Mouse (Mus musculus): ENCODE results near the gene Nadsyn1. TPM values are rescaled to one million over a fixed set of nuclear protein-coding genes. Genes with fewer than 3 reads are reported as not detected.

Nadsyn1 gene
- polyA plus RNA-seq, 1 experiment from 2014 or later, result 8.3 TPM

- Histone ChIP-seq H3K4me1 (no peaks in the 10 kb centered on the region), H3K27ac (replicated peaks) (no peak overlapping the region)
- 73% methylated on average over 6 of the region's 6 CpGs for WGBS
Observed at GRCm38 (mm10) chr7:143768267-143768666, 54.4 kb downstream of the Nadsyn1 start.

GRCm38 (mm10) chr7:143766893-143767292 lies 55.8 kb downstream of the Nadsyn1 start, which contains the start of gene Mrgprg:
TSS of gene Mrgprg (minus strand) at chr7:143766993.
- no peaks in the 10 kb centered on the region for H3K9me3 ChIP-seq (replicated peaks)
- H3K9ac ChIP-seq, result no peak within 1 kb of the TSS
- H3K27ac ChIP-seq (replicated peaks), result no peak within 1 kb of the TSS
- H3K4me3 ChIP-seq (replicated peaks), result no peak within 1 kb of the TSS
- H3K4me2 ChIP-seq (replicated peaks), result no peak within 1 kb of the TSS
- ATAC-seq (ENCODE audit: insufficient number of reproducible peaks, low FRiP score, low TSS enrichment, low read depth), result no peak
- peaks cover 27% of the 10 kb centered on the region for H3K27me3 ChIP-seq
- WGBS, result 37% methylated on average over 6 of the region's 6 CpGs
- no peaks in the 10 kb centered on the region for H3K4me1 ChIP-seq
- H3K36me3 ChIP-seq, result no peaks in the 10 kb centered on the region

More at GRCm38 (mm10) chr7:143768267-143768666, 54.4 kb downstream of the Nadsyn1 start:
- peaks cover 27% of the 10 kb centered on the region for H3K27me3 ChIP-seq
- ATAC-seq (ENCODE audit: insufficient number of reproducible peaks, low FRiP score, low TSS enrichment, low read depth), result no peak
- H3K9me3 ChIP-seq (replicated peaks), result no peaks in the 10 kb centered on the region
- no peak overlapping the region for H3K4me2 ChIP-seq (replicated peaks)
- H3K4me3 ChIP-seq (replicated peaks), result no peak overlapping the region
- H3K36me3 ChIP-seq, result no peaks in the 10 kb centered on the region
- no peak overlapping the region for H3K9ac ChIP-seq

- H3K27ac ChIP-seq (replicated peaks), result no peak overlapping the region
- no peaks in the 10 kb centered on the region for H3K4me1 ChIP-seq
- H3K27me3 ChIP-seq, result peaks cover 27% of the 10 kb centered on the region
- H3K36me3 ChIP-seq, result no peaks in the 10 kb centered on the region
- no peak overlapping the region for H3K9ac ChIP-seq
- no peak overlapping the region for H3K4me3 ChIP-seq (replicated peaks)
- no peak overlapping the region for H3K4me2 ChIP-seq (replicated peaks)
- no peaks in the 10 kb centered on the region for H3K9me3 ChIP-seq (replicated peaks)
- 70% methylated on average over 19 of the region's 19 CpGs for WGBS
- ATAC-seq (ENCODE audit: insufficient number of reproducible peaks, low FRiP score, low TSS enrichment, low read depth), result no peak
Observed at GRCm38 (mm10) chr7:143764876-143765530, 57.6 kb downstream of the Nadsyn1 start.

GRCm38 (mm10) chr7:143763794-143764193 lies 58.9 kb downstream of the Nadsyn1 start:
- Histone ChIP-seq H3K9ac (no peak overlapping the region), H3K4me3 (replicated peaks) (no peak overlapping the region), H3K27ac (replicated peaks) (no peak overlapping the region), H3K9me3 (replicated peaks) (no peaks in the 10 kb centered on the region), H3K4me2 (replicated peaks) (no peak overlapping the region), H3K4me1 (no peaks in the 10 kb centered on the region), H3K27me3 (peaks cover 27% of the 10 kb centered on the region), H3K36me3 (no peaks in the 10 kb centered on the region)
- WGBS, result 20% methylated on average over 3 of the region's 3 CpGs
- ATAC-seq (ENCODE audit: insufficient number of reproducible peaks, low FRiP score, low TSS enrichment, low read depth), result 0 out of 2 replicates have a peak, but pooled peaks have one; percentile 29

- no peak overlapping the region for H3K9ac ChIP-seq
- no peak overlapping the region for H3K27ac ChIP-seq (replicated peaks)
- H3K9me3 ChIP-seq (replicated peaks), result no peaks in the 10 kb centered on the region
- H3K4me3 ChIP-seq (replicated peaks), result no peak overlapping the region
- no peaks in the 10 kb centered on the region for H3K36me3 ChIP-seq
- no peak overlapping the region for H3K4me2 ChIP-seq (replicated peaks)
- peaks cover 16% of the 10 kb centered on the region for H3K4me1 ChIP-seq
- no peak for ATAC-seq (ENCODE audit: insufficient number of reproducible peaks, low FRiP score, low TSS enrichment, low read depth)
- peaks cover 4% of the 10 kb centered on the region for H3K27me3 ChIP-seq
- WGBS, result 55% methylated on average over 3 of the region's 3 CpGs
Observed at GRCm38 (mm10) chr7:143758956-143759355, 63.7 kb downstream of the Nadsyn1 start.

GRCm38 (mm10) chr7:143757696-143758095 lies 65.0 kb downstream of the Nadsyn1 start:
- no peak overlapping the region for H3K27ac ChIP-seq (replicated peaks)
- no peak overlapping the region for H3K9ac ChIP-seq
- no peaks in the 10 kb centered on the region for H3K9me3 ChIP-seq (replicated peaks)
- peaks cover 16% of the 10 kb centered on the region for H3K4me1 ChIP-seq
- H3K36me3 ChIP-seq, result no peaks in the 10 kb centered on the region
- ATAC-seq (ENCODE audit: insufficient number of reproducible peaks, low FRiP score, low TSS enrichment, low read depth), result no peak
- WGBS, result 60% methylated on average over 3 of the region's 3 CpGs
- H3K4me3 ChIP-seq (replicated peaks), result no peak overlapping the region
- no peak overlapping the region for H3K4me2 ChIP-seq (replicated peaks)
- H3K27me3 ChIP-seq, result peaks cover 4% of the 10 kb centered on the region

GRCm38 (mm10) chr7:143757027-143757390 lies 65.6 kb downstream of the Nadsyn1 start:
- Histone ChIP-seq H3K4me2 (replicated peaks) (peak overlapping the region; percentile 88), H3K27me3 (peaks cover 4% of the 10 kb centered on the region), H3K4me1 (peaks cover 16% of the 10 kb centered on the region), H3K27ac (replicated peaks) (no peak overlapping the region), H3K36me3 (no peaks in the 10 kb centered on the region), H3K9me3 (replicated peaks) (no peaks in the 10 kb centered on the region), H3K4me3 (replicated peaks) (peak overlapping the region; percentile 44), H3K9ac (0 out of 2 replicates have a peak overlapping the region, but pooled peaks have one; percentile 15)
- peak; percentile 89 for ATAC-seq (ENCODE audit: insufficient number of reproducible peaks, low FRiP score, low TSS enrichment, low read depth)
- 2% methylated on average over 15 of the region's 15 CpGs for WGBS

- ATAC-seq (ENCODE audit: insufficient number of reproducible peaks, low FRiP score, low TSS enrichment, low read depth), result 0 out of 2 replicates have a peak, but pooled peaks have one; percentile 5
- peak within 1 kb of the TSS; percentile 44 for H3K4me3 ChIP-seq (replicated peaks)
Observed at GRCm38 (mm10) chr7:143756125-143757026, 66.3 kb downstream of the Nadsyn1 start, which contains the start of gene Osbpl5. TSS of gene Osbpl5 (minus strand) at chr7:143756985.

GRCm38 (mm10) chr7:143755357-143756124 lies 67.1 kb downstream of the Nadsyn1 start:
- Histone ChIP-seq H3K27ac (replicated peaks) (no peak overlapping the region), H3K36me3 (no peaks in the 10 kb centered on the region), H3K9ac (no peak overlapping the region), H3K9me3 (replicated peaks) (no peaks in the 10 kb centered on the region), H3K4me2 (replicated peaks) (no peak overlapping the region), H3K27me3 (peaks cover 4% of the 10 kb centered on the region), H3K4me1 (peaks cover 16% of the 10 kb centered on the region), H3K4me3 (replicated peaks) (no peak overlapping the region)
- ATAC-seq (ENCODE audit: insufficient number of reproducible peaks, low FRiP score, low TSS enrichment, low read depth), result no peak
- WGBS, result 74% methylated on average over 9 of the region's 9 CpGs

More at GRCm38 (mm10) chr7:143756125-143757026, 66.3 kb downstream of the Nadsyn1 start, which contains the start of gene Osbpl5:
- Histone ChIP-seq H3K9ac (0 out of 2 replicates have a peak within 1 kb of the TSS, but pooled peaks have one; percentile 15), H3K27me3 (peaks cover 4% of the 10 kb centered on the region), H3K9me3 (replicated peaks) (no peaks in the 10 kb centered on the region), H3K36me3 (no peaks in the 10 kb centered on the region), H3K27ac (replicated peaks) (no peak within 1 kb of the TSS), H3K4me1 (peaks cover 16% of the 10 kb centered on the region), H3K4me2 (replicated peaks) (peak within 1 kb of the TSS; percentile 88)
- WGBS, result 25% methylated on average over 22 of the region's 22 CpGs

- ATAC-seq (ENCODE audit: insufficient number of reproducible peaks, low FRiP score, low TSS enrichment, low read depth), result no peak
Observed at GRCm38 (mm10) chr7:143753990-143754715, 68.5 kb downstream of the Nadsyn1 start.

More at GRCm38 (mm10) chr7:143753990-143754715, 68.5 kb downstream of the Nadsyn1 start:
- Histone ChIP-seq H3K4me1 (peaks cover 19% of the 10 kb centered on the region), H3K4me3 (replicated peaks) (no peak overlapping the region), H3K9me3 (replicated peaks) (no peaks in the 10 kb centered on the region), H3K9ac (no peak overlapping the region), H3K4me2 (replicated peaks) (no peak overlapping the region), H3K27me3 (peaks cover 4% of the 10 kb centered on the region), H3K27ac (replicated peaks) (no peak overlapping the region), H3K36me3 (no peaks in the 10 kb centered on the region)
- WGBS, result 47% methylated on average over 5 of the region's 5 CpGs
